Mouse (Mus musculus) cerebellum, adult 2 months (tissue): ENCODE data around the gene Bcl2.

Experiments
- CTCF ChIP-seq: fragments of 200-500 bp; IDR thresholded peaks from 2 replicates; pipeline ENCODE4 v1.5.1; 2011; ENCODE audit warnings: low read depth, mild to moderate bottlenecking, control low read depth, low read length, moderate library complexity, borderline replicate concordance; ENCODE audit not compliant: insufficient read depth
- POLR2A ChIP-seq: fragments of 200-500 bp; IDR thresholded peaks from 2 replicates; pipeline ENCODE4 v1.6.1; 2011; ENCODE audit warnings: low read length, control low read depth, borderline replicate concordance; ENCODE audit not compliant: insufficient read depth

- TF ChIP-seq CTCF (no peak), POLR2A (no peak)
These were observed 124.9 kb downstream of the Bcl2 start for GRCm38 (mm10) chr1:106589141-106589540.
